Mouse (Mus musculus) thymus, postnatal 14 days (tissue): ENCODE data around the gene Tmem220.
A peak's percentile ranks its signal among the peaks of the same experiment; 100 is the strongest.

Source experiments
- DNase-seq: peaks from one replicate; pipeline ENCODE4 v3.0.0; 2021

The Tmem220 gene

DNA sequence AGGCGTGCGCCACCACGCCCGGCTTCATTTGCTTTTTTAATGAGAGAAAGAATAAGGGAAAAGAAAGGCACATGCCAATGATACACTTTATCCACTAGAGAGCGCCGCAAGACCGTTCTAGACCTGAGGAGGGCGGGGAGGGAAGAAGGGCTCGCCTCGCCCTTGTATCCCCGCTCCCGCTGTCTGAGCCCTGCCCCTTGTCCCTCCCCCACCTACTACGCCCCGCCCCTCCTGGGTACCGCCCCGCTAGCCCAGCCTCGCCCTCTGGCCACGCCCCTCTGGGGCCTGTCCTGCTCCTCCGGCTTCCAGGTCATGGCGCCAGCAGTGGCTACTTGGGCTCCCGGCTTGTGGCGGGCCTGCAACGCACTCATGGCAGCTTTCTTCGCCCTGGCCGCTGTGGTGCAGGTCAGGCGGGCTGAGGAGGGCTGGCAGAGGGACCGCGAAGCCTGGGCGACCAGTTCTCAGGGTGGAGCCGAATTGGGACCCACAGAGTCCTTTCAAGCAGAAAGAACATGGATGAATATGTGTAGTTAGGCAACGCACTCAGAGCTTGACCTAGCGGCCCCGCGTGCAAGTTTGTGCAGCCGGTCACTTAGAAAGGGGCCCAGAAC lies at the start of gene Tmem220:
Gene Tmem220 (plus strand): TSS at position 288 of the 611 bp plus-strand sequence.
- DNase-seq: peak; percentile 94

DNA sequence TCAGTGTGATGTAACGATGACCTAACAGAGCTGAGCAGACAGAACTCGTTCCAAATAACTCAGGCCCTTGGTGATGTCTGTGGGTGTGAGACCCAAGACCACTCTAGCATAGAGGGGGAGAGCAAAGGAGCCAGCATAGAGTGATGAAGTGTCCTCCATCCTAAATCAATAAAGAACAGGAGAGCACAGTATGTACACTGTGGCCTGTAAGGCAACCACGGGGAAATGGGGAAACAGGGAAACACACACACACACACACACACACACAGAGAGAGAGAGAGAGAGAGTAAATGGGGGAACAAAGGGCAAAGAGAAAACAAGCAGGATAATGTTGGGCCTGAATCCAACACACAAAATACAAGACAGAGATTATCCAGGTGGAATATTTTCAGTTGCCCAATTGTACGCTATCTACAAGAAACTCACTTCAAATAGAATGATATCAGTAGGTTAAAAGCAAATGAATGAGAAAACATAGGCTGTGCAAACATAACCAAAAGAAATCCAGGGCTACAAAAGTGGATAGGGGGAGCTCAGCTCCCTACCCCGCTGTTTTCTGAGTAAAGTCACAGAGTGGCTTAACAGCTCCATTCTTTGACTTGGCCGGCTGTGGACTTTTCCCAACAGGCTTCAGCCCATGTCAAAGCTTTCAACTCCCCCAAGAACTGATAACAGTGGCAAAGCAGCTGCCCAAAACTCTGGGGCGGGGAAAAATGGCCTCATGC lies 49.2 kb upstream of the Tmem220 start:
- no peak for DNase-seq

DNA sequence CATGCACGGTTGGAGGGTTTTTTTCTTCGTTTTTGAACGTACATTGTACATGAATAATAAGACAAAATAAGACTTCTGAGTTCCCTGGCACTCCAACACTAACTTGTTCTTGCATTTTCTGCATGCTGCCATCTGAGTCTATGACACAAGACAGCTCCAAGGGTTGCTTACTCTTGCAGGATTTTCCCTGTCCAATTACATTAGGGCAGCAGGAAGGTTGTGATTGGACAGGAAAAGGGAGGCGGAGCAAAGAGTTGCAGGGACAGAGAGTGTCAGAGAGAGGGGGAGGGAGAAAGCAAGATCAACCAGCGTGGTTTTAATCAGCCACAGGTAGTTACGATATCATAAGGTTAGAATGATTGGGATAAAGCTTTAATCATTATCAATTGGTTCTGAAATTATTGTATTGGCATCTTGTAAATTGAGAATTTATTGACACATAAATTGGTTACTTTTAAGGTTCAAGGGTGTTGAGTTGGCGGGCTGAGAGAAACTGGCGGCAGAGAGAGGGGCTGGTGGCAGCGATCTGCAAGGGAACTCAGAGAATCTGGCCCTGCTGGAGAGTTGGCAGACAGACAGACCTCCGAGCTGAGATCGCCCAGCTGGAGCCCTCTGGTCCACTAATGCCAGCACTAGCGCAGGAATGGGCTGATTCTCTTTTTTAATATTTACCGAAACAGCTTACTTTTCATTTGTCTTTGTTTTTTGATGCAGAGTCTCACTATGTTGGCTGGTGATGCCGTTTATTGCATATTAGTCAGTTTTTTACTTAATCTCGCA lies 43.4 kb upstream of the Tmem220 start:
- DNase-seq: no peak

DNA sequence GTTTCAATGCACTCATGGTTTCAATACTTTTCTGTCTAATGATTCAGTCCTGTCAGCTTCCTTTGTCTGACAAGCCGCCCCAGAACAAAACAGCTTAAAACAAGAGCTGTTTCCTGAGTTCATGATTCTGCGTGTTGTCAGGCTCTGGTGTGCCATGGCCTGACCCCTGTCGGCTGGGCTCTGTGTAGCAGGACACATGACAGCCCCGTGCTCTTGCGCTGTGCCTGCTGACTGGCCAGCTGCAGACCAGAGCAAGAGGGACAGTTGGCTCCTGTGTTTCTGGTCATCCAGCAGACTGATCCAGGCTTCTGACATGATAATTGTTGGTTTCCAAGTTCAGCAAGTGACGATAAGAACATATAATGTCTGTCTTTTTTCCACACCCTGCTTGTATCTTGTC lies 42.2 kb upstream of the Tmem220 start:
- peak; percentile 45 for DNase-seq

DNA sequence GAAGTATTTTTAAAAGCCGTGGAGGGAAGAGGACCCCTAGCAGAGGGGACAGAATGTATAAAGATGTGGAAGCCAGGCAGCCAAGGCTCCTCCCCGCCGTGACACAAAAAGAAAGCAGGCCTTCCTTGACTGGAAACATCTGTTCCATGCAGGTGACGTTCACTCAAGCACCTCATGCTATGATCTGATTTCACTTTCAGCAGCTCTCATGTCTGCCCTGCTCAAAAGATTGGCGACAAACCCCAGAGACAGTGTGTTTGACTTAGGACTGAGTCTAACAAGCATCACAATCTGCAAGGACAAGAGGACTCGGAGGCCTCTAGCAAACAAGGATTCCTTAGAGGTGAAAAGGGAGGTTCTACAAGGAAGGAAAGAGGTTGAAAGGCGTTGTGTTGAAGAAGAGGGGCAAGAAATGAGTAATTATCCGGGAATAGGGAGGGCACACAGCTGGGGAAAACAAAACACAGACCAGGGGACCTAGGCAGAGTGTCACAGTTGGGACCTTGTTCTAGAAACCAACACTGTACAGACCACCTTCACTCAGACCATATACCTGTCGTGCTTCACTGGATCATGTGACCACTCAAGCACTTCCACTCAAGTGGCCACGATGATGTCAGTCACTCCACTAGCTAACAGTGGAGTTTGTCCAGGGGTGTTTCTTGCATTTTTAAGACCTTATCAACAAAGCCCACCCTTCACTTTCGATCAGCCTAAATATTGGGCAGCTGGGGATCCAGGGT lies 41.4 kb upstream of the Tmem220 start:
- DNase-seq: no peak

DNA sequence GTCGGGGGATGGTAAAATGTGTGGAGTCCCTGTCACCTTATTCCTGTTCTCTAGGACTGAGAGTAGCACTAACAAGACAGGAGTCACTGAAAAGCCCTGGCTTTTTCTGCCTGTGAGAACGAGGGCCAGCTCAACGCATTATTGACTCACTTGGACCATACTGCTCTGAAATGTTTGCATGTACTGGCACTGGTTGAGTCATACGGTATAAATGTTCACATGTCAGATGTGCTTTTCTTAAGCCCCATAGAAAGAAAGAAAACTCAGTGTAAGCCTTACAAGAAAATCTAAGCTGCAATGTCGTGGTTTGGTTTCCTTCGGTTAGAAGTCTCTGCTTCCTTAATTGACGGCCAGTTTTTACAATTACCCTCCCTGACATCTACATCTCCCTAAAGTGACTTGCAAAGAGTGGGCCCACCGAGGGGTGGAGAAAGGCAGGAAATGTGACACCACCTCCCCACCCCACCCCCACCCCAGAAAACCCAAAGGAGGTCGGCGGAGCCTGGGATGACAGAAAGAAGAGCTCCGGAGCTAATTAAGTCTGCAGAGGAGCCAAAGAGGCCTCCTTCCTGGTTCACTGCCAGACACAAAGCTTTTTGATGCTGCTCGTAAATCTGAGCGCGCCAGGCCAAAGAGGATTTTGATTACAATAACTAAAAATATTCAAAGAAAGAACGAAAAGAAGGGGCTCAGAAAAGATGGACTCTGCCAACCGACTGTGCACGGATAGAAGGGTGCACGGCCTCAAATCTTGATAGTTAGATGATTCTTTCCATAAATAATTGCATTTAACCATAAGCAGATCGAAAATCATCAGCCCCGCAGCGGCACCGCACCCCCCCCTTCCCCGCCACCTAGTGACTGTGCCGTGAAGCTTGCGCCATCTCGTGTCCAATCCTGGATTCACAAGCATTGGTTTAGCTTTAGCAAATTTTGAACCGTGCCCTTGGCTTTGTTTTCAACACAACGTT lies 40.5 kb upstream of the Tmem220 start:
- peak; percentile 73 for DNase-seq

DNA sequence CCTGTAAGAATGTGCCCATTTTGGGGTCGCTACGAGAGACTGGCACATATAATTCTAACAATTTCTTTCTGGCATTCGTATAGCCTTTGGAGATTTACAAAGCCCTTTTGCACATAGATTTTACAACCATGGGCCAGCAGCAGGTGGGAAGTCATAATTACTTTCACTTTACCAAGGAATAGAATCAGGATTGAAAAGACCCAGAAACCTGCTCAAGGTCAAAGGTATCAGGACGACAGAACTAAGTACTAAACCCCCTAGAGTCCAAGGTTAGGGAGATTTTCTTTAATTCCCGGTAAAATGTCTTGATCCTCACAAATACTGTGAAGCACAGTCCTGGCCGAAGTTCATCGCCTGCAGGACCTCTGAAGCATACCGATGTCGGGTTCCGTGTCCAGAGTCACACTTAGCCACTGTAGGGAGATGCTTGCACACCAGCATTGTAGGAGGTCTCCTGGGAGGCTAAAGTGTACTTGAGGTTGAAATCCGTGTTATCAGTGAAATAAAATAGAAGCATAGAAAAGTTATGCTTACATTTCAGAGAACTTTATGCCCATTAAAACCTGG lies 39.7 kb upstream of the Tmem220 start:
- peak; percentile 9 for DNase-seq

DNA sequence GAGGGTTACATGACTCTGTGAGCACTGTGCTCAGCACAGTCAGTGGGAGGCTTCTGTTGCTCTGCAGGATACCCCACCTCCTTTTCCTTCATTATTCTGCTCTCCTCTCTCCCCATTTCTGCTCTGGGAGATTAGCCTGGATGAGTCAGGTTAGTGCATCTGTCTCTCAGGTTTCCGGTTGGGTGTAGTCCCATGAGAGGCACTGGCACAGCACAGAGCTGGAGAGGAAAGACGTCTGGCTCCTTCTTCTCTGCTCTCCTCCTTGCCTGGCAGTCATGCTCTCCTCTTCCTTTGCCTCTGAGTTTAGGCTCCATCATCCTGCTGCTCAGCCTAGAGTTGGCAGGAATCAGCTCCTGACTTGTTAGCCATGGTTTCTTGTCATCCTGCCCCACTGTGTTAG lies 32.8 kb upstream of the Tmem220 start:
- no peak for DNase-seq

DNA sequence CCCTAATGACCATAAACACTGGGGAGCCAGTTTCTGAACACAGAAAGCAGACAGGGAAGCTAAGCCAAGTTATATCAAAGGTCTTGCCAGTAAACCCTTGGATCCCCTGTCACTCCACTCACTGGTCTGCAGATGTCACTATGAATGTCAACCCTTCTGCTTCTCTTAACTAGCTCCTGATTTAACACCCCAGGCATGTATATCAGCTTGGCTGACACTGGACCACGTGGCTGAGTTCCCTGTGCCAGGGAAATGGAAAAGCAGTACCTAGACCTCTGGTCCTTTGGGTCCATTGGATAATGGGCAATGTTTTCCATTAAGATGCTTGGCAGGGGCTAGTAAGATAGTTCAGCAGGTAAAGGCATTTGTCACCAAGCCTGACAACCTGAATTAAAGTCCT lies 31.3 kb upstream of the Tmem220 start:
- DNase-seq: no peak

DNA sequence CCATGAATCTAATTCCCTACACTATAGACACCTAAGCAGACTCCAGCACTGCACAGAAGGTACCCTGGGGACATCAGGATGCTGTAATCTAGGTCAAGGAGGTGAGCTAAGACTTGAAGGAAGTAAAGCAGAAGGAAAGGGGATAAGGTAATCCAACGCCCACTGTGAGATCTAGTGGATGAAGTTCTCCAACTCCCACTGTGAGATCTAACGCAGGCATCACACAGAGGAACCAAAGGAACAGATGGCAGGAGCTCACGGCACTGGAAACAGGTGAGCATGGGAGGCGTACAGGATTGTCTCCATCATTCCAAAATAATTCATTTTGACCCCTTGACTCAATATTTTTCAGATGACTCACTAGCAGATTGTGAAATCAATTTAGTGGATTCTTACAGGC lies 28.5 kb upstream of the Tmem220 start:
- no peak for DNase-seq

DNA sequence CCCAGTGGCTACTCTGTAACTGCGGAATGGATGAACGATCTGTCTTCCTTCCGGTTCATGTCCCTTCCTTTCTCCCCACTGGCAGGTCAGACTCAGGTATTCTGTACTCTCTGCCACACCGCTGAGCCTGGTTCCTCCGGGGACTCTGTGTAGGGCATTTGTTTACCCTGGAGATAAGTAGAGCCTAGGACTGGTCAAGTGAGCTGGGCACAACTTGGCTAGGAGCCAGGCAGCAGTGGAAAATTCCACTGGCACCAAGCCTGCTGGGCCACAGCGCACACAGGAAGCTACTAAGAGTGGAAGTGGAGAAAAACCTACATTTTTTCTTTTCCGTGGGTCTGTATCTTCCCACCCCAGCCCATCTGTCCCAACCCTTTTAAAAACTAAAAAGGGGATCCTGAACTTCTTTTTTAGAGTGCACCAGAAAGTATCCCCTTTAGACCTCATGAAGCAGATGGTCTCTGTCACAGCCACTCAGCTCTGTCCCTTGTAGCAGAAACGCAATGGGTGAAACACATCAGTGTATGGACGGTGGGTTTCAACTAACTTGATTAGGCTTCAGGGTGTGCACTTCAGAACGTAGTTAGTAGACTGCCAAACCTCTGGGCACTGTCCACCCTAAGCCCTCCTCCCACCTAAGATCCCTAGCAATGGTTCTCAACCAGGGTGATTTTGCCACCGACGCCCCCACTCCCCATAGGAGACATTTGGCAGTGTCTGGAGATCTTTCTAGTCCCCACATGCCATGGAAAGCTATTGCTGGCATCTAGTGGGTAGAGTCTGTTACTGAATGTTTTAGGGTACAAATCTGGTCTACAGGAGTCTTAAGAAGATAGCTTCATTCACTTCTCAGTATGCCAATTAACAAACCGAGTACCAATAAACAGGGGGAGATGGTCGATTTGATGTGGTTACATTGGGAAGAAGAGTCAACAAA lies 26.2 kb upstream of the Tmem220 start:
- DNase-seq: no peak

DNA sequence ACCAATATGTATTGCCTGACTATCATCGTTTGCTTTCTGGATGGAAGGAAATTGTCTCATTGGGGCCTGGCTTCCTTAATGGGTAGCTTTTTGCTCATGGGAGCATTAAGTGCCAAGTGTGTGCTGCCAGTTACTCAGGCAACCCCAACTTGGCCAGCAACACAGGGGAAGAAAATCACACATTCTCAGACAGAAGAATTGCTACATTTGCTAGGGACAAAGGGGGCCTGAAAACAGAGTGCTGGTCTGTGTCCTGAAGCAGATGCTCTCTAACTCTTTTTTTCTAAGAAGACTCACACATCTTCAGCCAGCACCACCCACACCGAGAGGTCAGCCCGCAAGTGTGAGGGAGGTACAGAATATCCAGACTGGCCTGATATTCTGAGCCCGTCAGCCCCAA lies 24.3 kb upstream of the Tmem220 start:
- no peak for DNase-seq

DNA sequence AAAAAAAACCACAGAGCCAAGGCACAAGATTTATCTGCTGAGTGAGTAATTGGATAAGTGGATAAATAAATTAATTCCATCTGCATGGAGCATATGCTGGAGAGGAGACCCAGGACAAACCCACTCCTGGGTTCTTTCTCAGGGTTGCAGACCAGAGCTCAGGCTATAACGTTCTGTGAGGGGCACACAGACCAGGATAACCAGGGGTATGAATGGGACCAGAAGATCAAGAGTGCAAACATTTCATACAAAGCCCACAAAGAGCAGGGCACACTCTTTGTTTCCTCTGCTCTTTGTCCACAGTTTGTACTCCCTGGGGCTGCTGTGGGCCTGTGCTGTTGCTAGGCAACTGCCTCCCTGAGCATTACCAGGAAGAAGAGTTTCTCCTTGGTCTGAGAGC lies 23.2 kb upstream of the Tmem220 start:
- DNase-seq: no peak

DNA sequence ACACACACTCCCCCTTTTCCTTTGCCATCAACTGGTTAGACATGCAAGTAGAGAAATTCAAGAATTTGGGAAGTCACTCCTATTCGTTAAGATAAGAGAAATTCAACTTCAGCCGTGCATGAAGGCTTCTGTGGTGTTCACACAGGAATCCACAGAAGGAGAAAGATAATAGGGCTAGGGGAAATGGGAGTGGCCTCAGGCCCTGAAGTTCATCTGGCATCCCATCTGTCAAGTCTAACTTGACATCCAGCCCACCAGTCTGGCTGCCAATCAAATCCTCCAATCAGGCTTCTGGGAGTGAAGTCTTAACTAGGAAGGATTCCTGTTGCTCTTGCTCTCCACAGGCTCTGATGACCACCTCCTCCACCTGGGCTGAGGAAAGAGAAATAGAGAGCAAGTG lies 22.0 kb upstream of the Tmem220 start:
- no peak for DNase-seq

DNA sequence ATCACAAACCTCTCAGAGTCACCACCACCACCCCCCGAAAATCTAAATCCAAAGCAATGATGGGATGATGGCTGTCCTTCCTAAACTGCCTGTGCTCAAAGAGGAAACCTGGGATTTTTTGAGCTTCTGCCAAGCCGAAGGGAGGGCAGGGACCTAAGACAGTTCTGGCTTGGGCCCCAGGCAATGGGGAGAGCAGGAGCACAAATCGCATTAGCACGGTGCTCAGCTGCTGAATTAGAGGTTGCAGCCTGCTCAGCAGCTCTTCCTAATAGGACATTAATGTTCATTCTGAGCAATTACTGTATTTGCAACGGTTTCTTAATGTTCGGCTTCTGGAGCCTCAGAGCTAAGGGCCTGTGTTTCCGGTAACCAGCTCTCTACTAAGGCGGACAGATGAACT lies 17.0 kb upstream of the Tmem220 start:
- no peak for DNase-seq

DNA sequence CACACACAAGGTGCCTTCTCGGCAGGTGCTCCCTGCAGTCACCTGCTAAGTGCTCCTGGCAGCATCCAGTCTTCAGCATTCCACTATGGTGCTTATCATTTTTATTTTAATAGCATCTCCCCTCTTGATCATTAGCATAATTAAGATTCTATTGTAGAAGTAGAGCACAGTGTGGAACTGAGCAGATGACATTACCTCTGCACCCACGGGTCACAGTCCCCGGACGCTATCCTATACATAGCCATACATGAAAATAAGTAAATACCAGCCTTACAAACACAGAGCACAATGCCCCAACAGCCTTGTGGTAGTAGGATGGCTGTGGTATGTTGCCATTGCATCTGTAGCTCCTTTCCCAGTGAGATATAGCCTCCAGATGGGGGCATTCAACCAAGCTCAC lies 16.4 kb upstream of the Tmem220 start:
- no peak for DNase-seq

DNA sequence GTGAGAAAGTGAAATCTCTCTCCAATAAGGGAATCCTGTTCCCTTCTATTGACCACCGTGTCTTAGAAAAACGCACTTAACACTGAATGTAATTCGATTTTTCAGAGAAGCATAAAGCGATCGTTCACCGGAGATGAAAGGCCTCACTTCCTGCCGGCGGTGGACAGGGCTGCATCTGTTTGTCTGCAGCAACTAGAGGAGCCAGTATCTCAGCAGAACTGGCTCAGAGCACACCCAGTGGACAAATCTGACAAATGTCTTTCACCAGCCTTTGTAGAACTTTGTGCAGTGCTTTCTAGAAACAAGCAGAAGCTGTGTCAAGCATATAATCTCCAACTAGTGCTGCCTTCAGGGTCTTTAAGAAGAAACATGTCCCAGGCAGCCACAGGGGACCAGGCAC lies 14.5 kb upstream of the Tmem220 start:
- DNase-seq: no peak

DNA sequence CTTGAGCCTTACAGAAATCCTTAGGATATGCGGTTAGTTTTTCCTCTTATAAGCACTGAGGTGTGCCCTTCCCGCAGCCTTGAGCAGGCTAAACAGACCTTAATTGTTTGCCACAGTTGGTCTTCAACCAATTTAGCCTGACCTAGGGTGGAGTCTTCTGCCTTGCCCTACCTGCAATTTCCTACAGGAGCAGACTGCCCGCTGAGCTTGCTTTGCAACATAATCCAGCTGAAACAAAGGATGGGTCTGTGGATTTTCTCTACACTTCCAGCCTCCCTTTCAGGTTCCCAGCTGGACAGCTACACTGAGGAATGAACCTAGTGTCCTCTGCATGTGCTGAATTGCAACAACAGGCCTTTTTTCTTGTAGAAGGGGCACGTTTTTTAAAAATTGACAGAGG lies 13.3 kb upstream of the Tmem220 start:
- no peak for DNase-seq

DNA sequence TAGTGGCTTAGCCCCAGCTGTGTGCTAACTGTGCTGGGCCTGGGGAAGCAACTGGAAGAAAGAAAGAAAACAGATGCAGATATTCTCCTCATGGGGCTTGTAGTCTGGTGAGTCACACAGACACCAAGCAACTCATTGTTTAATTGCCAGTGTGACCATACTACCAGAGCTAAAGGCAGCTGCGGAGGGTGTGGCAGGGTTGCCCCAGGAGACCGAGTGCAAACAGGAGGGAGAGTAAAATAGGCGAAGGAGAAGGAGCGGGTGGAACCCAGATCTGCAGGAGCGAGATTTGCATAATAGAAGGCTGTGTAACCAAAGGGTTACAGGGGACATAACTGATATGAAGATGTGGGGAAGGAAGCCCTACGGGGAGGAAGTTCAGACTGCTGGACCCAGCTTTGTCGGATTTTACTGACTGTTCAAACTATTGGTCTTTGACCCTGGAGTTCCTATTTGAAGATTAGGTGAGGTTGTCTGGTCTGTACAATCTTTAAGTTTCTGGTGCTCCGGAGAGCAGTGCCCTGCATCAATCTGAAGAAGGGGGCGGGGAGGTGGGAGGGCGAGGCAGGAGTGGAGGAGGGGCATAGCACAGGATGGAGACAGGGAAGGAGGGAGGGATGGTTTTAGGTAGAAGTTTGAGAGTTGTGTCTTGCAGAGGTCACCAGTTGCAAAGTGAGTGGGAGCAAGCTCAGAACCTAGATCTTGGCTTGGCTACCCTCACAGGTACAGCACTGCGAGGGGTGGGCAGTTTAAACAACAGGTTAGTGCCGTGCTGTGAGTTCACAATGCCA lies 7.0 kb upstream of the Tmem220 start:
- no peak for DNase-seq
